11 mouse cellular contexts compared by ENCODE assay signal in the genomic region with DNA sequence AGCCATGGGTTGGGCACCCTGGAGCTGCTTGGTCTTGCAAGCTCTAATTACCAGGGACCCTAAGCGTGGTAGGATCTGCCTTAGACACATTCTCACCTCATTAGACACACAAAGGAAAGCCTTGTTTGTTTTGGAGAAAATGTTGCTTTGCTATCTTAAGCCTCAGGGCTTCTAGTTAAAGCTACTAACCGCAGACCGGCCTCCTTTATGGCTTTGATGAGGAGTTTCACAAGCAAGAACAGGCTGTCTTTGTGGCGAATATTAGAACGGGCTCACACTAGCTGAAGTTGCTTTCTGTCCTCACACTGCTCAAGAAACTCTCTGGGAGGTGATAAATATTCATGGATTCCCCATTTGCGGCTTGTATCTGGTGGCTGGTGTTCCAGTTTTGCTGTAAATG. TPM values are rescaled to one million over a fixed set of nuclear protein-coding genes. Genes with fewer than 3 reads are reported as not detected.
DNase-seq lines count a peak whose midpoint lies in the region; ATAC-seq and TF ChIP-seq lines count a peak whose summit lies in the region.
"Had no signal": no experiment of that assay in that cellular context is flagged by ENCODE, and none has a peak within 500 bp of the region (broad histone marks: within the 10 kb centered on the region; RNA-seq: fewer than 3 reads in every experiment).

No protein-coding gene starts in this region.

- no peaks in the 10 kb centered on the region for H3K27me3 ChIP-seq in kidney, embryonic 15.5 days
- H3K27me3 ChIP-seq in spleen, adult 2 months (ENCODE audit: control insufficient read depth, insufficient read depth, low read length), result no peaks in the 10 kb centered on the region
- H3K27me3 ChIP-seq in intestine, embryonic 16.5 days (replicated peaks; ENCODE audit: control insufficient read depth, insufficient read depth, low read length), result no peaks in the 10 kb centered on the region
- H3K27me3 ChIP-seq: liver, embryonic 12.5 days had no signal

- no peak overlapping the region for H3K4me2 ChIP-seq in kidney, embryonic 15.5 days
- H3K4me2 ChIP-seq in intestine, embryonic 16.5 days (ENCODE audit: low read depth, low read length), result no peak overlapping the region
- H3K4me2 ChIP-seq: liver, embryonic 12.5 days had no signal

- no peak for TF ChIP-seq CTCF in spleen, adult 2 months (IDR thresholded peaks at IDR 0.05; ENCODE audit: extremely low read depth, insufficient read depth, insufficient read length, insufficient replicate concordance)

- 35% methylated on average over 6 of the region's 6 CpGs for WGBS in kidney, embryonic 15.5 days
- WGBS in spleen, adult 2 months, result 82% methylated on average over 6 of the region's 6 CpGs
- 51% methylated on average over 6 of the region's 6 CpGs for WGBS in intestine, embryonic 16.5 days

- no peak for ATAC-seq in kidney, embryonic 15.5 days (replicated peaks; ENCODE audit: low FRiP score)
- ATAC-seq in intestine, embryonic 16.5 days, result no peak
- ATAC-seq: liver, embryonic 12.5 days; midbrain, embryonic 16.5 days had no signal

- DNase-seq in kidney, adult 8-10 months, result no peak
- DNase-seq in spleen, adult 2 months (ENCODE audit: low read depth in 1 of 2, low spot score in 2 of 2), result no peak
- DNase-seq in spleen, postnatal 10 days (ENCODE audit: low spot score in 2 of 2), result no peak
- no peak for DNase-seq in T-cell, adult 2 months (ENCODE audit: low spot score)
- DNase-seq in urinary bladder, postnatal 25 days (ENCODE audit: low spot score), result no peak
- DNase-seq: adrenal gland, adult 8-10 months; heart, postnatal 4 days had no signal

- H3K4me3 ChIP-seq in kidney, embryonic 15.5 days (replicated peaks), result no peak overlapping the region
- no peak overlapping the region for H3K4me3 ChIP-seq in spleen, adult 2 months (ENCODE audit: extremely low read depth, insufficient read depth, insufficient read length)
- H3K4me3 ChIP-seq in intestine, embryonic 16.5 days (ENCODE audit: low read length), result no peak overlapping the region
- H3K4me3 ChIP-seq: liver, embryonic 12.5 days had no signal

- peaks cover 6% of the 10 kb centered on the region for H3K36me3 ChIP-seq in kidney, embryonic 15.5 days
- H3K36me3 ChIP-seq in spleen, adult 2 months (ENCODE audit: control insufficient read depth, insufficient read depth, low read length), result no peaks in the 10 kb centered on the region
- no peaks in the 10 kb centered on the region for H3K36me3 ChIP-seq in intestine, embryonic 16.5 days (ENCODE audit: control insufficient read depth, insufficient read depth, low read length)
- H3K36me3 ChIP-seq: liver, embryonic 12.5 days had no signal

- H3K9me3 ChIP-seq in kidney, embryonic 15.5 days (replicated peaks), result no peaks in the 10 kb centered on the region
- no peaks in the 10 kb centered on the region for H3K9me3 ChIP-seq in intestine, embryonic 16.5 days (ENCODE audit: control insufficient read depth, low read length)
- H3K9me3 ChIP-seq: liver, embryonic 12.5 days had no signal

- H3K27ac ChIP-seq in kidney, embryonic 15.5 days, result peak overlapping the region; percentile 45
- H3K27ac ChIP-seq in spleen, adult 2 months (ENCODE audit: insufficient read depth, low read length), result 0 out of 2 replicates have a peak overlapping the region, but pooled peaks have one; percentile 32
- peak overlapping the region; percentile 6; the same call in 1 of the 2 replicates for H3K27ac ChIP-seq in intestine, embryonic 16.5 days (ENCODE audit: low read length)
- H3K27ac ChIP-seq: liver, embryonic 12.5 days had no signal

- peaks cover 49% of the 10 kb centered on the region for H3K4me1 ChIP-seq in kidney, embryonic 15.5 days
- H3K4me1 ChIP-seq in spleen, adult 2 months (ENCODE audit: control insufficient read depth, insufficient read depth, insufficient read length), result no peaks in the 10 kb centered on the region
- peaks cover 20% of the 10 kb centered on the region for H3K4me1 ChIP-seq in intestine, embryonic 16.5 days (ENCODE audit: control insufficient read depth, insufficient read depth, low read length)

- H3K9ac ChIP-seq in kidney, embryonic 15.5 days, result no peak overlapping the region
- no peak overlapping the region for H3K9ac ChIP-seq in intestine, embryonic 16.5 days (ENCODE audit: low read depth, low read length)
- H3K9ac ChIP-seq: liver, embryonic 12.5 days had no signal

- TF ChIP-seq POLR2A in spleen, adult 2 months (IDR thresholded peaks at IDR 0.05; ENCODE audit: low read depth, low read length), result no peak

RNA-seq across cellular contexts. Expression of a gene that starts 10.5 kb away (rescaled TPM):
- 11.5 and 11.7 TPM in 2 replicates for polyA plus RNA-seq in kidney, embryonic 15.5 days (2015; fragmentation: Nextera tagmentation; extraction: Ambion mirVana)
- 6.9 and 9.2 TPM in 2 replicates for polyA plus RNA-seq in spleen, adult 2 months (2012; rRNA removed)
- 13.5 and 15.0 TPM in 2 replicates for polyA plus RNA-seq in intestine, embryonic 16.5 days (2015; fragmentation: Nextera tagmentation; extraction: Ambion mirVana)

RNA-seq across cellular contexts. Expression of a gene that starts 22.1 kb away (rescaled TPM):
- 63.2 and 69.6 TPM in 2 replicates for polyA plus RNA-seq in kidney, embryonic 15.5 days (2015; fragmentation: Nextera tagmentation; extraction: Ambion mirVana)
- 33.2 and 36.3 TPM in 2 replicates for polyA plus RNA-seq in spleen, adult 2 months (2012; rRNA removed)
- polyA plus RNA-seq in intestine, embryonic 16.5 days (2015; fragmentation: Nextera tagmentation; extraction: Ambion mirVana), result 39.8 and 41.7 TPM in 2 replicates
